Mouse (Mus musculus): ENCODE measurements at regions not wholly inside any gene's neighbourhood (a gene's known extent, or its start where the extent isn't known, plus 50 kb on each side); places are given as distances from the start of the nearest gene placed in this dataset.

- DNase-seq, result no peak
These were observed 212.4 kb upstream of the Ntm start for GRCm38 (mm10) chr9:30175376-30175775.

- no peak for DNase-seq
These were observed 220.5 kb upstream of the Ntm start for GRCm38 (mm10) chr9:30183409-30183808.

DNA sequence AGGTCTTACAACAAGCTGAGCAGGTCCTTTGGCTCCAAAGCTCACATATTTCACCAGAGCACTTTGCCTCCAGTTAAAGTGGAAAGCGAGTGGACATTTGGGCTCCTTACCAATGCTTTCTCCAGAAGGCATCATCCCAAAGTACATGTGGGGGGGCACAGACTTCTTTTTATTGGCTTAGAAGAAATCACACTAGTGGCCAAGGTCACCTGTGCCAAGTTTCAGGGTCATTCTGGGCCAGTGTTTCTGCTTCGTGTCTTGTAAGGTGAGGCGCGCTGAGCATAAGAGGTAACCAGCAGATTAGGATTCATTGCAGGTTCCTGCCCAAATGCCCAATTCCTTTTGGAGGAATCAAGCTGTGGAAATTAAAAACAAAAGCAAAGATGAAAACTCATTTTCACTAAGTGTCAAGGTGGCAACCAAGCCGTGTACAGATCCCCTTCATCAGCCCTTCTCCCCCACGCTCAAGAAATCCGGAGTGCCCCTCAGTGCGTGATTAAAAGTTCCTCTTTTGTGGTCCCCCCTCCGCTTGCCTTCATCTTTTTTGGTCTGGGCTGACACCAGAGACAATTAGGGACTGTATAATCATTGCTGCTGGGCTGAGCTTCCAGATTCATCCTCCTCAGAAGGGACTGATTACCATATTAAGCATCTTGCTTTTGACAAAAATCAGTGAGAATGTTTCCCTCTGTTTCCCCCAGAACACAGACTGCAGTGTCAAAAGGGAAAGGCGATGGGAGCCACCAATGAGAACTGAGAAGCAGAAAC is 222.2 kb upstream of the Ntm start:
- DNase-seq, result no peak

- no peak for DNase-seq
These were observed 223.3 kb upstream of the Ntm start for GRCm38 (mm10) chr9:30186261-30186660.

DNA sequence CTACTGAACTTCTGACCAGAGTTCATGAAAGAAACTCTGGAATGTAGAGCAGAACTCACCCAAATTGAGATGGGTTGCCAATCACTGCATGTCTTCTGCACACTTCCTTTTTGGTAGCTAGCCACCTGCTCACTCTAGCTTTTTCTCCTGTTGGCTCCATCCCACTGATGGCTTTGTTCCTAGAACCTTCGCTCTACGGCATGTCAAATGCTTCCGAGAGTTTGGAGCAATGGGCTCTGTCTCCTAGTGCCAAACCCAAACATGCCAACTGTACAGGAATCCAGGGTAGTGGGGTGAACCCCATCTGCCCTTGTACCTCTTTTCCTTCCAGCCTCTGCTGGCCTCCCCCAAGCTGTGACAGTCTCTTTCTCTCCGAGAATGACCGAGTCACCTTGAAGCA is 227.1 kb upstream of the Ntm start:
- DNase-seq, result no peak

- no peak for DNase-seq
These were observed 228.2 kb upstream of the Ntm start for GRCm38 (mm10) chr9:30191119-30191518.

DNA sequence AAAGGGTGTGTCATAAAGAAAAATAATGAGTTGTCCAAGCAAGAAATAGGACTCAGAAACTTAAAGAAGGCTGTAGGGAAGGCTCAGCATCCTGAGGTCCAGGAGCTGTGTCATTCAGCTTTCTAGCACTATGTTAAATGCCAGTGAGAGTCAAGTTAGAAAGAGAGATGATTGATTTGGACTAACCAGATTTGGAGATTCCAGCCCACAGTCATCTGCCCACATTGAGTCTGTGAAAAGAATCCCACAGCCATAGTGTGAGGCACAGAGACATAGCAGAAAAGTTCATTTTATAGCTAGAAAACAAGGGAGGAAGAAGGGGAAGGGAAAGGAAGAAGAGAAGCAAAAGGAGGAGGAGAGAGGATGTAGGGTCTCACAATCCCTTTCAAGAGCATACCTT is 229.0 kb upstream of the Ntm start:
- DNase-seq, result no peak

- DNase-seq, result no peak
These were observed 231.9 kb upstream of the Ntm start for GRCm38 (mm10) chr9:30194866-30195265.

- DNase-seq, result no peak
These were observed 224.5 kb upstream of the Snx19 start for GRCm38 (mm10) chr9:30202411-30202810.

GRCm38 (mm10) chr9:30207631-30208030 is 219.3 kb upstream of the Snx19 start:
- no peak for DNase-seq

- no peak for DNase-seq
These were observed 217.1 kb upstream of the Snx19 start for GRCm38 (mm10) chr9:30209806-30210205.

GRCm38 (mm10) chr9:30212471-30213075 is 214.3 kb upstream of the Snx19 start:
- no peak for DNase-seq

GRCm38 (mm10) chr9:30234501-30235163 is 192.3 kb upstream of the Snx19 start:
- peak; percentile 25 to 26 for DNase-seq

- DNase-seq, result no peak
These were observed 191.1 kb upstream of the Snx19 start for GRCm38 (mm10) chr9:30235791-30236190.

DNA sequence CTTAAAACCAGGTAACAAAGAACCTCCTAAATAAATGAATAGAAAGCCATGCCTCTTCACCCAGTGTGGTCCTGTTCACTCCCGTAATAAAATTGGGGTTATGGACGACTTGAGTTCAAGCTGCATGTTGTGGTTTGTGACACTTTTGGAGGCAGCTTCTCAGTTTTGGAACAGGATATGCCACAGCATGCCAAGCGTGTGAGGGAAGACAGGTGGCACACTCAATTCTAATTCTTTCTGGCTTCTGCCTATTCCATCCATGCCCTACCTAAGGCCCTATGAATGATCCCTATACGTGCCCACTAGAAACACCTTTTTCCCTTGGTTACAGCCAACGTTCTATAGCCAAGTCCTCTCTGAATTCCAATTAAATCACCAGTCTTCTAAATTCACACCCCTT is 184.8 kb upstream of the Snx19 start:
- no peak for DNase-seq

GRCm38 (mm10) chr9:30264533-30265168 is 162.3 kb upstream of the Snx19 start:
- peak; percentile 25 to 48 for DNase-seq

GRCm38 (mm10) chr9:30271081-30271480 is 155.8 kb upstream of the Snx19 start:
- DNase-seq, result no peak

- DNase-seq, result no peak
These were observed 153.1 kb upstream of the Snx19 start for GRCm38 (mm10) chr9:30273836-30274235.

GRCm38 (mm10) chr9:30278231-30278630 is 148.7 kb upstream of the Snx19 start:
- DNase-seq, result no peak

- DNase-seq, result no peak
These were observed 143.7 kb upstream of the Snx19 start for GRCm38 (mm10) chr9:30283080-30283770.

DNA sequence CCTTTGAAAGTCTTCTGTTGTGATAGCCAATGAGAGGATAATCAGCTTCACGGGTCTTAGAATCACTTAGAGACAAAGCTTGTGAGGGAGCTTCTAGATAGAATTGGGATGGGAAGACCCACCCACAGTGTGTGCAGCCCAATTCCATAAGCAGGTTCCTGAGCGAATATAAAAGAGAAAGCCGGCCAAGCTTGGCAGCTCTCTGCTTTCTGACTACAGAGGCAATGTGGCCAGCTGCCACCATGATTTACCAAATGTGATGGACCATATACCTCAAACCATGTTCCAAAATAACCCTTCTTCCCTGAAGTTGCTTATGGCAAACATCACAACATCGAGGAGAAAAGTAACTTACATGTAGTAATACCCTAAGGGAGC is 143.1 kb upstream of the Snx19 start:
- no peak for DNase-seq

DNA sequence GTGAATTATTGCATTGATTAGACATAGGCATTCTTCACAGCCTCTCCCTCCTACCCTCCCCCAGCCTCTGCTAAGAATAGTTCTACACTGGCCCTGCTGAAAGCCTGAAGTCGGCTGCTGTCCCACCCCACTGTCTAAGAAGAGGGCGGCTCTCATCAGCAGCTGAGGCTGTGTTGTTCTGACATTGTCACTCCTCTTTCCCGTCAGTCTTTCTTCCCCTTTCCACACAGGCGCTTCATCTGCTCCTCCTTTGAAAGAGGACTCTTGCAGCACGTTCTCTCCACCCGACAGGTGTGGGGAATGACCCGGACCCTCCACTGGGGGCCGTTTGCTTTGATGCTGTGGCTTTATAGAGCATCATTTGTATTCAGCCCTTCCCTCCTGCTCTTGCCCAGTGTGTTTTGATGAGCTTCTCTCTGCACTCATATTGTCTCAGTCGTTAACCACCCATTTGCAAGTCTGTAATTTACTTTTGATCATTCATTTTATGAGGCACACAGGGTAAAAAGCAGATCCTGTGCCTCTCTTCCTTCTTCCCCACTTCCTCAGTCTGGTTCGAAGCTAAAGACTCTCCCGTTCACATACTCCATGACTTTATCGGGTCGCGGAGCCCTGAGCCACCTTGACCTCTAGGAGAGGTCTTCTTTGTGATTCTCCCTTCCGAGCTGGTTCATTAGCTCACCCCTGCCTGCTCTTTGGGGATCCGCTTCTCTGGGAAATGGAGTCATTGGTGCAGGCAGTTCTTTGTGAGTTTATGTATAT is 142.2 kb upstream of the Snx19 start:
- DNase-seq, result no peak

Data from adrenal gland, postnatal 36 days (tissue).